Mouse (Mus musculus): ENCODE results near the gene Kdf1.
"Not testable (repeated sequence)": the region's sequence is repeated elsewhere in the genome, so short reads cannot be mapped to it uniquely, and the experiment has no call there.

Kdf1 gene

GRCm38 (mm10) chr4:133495711-133496110, 23.1 kb upstream of the Kdf1 start:
- no peak for ATAC-seq (ENCODE audit: insufficient number of reproducible peaks, low FRiP score, low TSS enrichment)

GRCm38 (mm10) chr4:133496738-133497445, 21.9 kb upstream of the Kdf1 start:
- ATAC-seq (ENCODE audit: insufficient number of reproducible peaks, low FRiP score, low TSS enrichment) = peak; percentile 4; the same call in 1 of the 2 replicates

GRCm38 (mm10) chr4:133497461-133498159, 21.2 kb upstream of the Kdf1 start:
- peak; percentile 8; the same call in 1 of the 2 replicates for ATAC-seq (ENCODE audit: insufficient number of reproducible peaks, low FRiP score, low TSS enrichment)

GRCm38 (mm10) chr4:133498160-133498724, 20.5 kb upstream of the Kdf1 start, which contains the start of gene Trnp1:
TSS of gene Trnp1 (minus strand) at chr4:133498550.
- peak; percentile 81 for ATAC-seq (ENCODE audit: insufficient number of reproducible peaks, low FRiP score, low TSS enrichment)

- ATAC-seq (ENCODE audit: insufficient number of reproducible peaks, low FRiP score, low TSS enrichment) = no peak
Measured at GRCm38 (mm10) chr4:133501514-133501913, 17.2 kb upstream of the Kdf1 start.

GRCm38 (mm10) chr4:133504300-133504699, 14.5 kb upstream of the Kdf1 start:
- no peak for ATAC-seq (ENCODE audit: insufficient number of reproducible peaks, low FRiP score, low TSS enrichment)

- no peak for ATAC-seq (ENCODE audit: insufficient number of reproducible peaks, low FRiP score, low TSS enrichment)
Measured at GRCm38 (mm10) chr4:133504755-133505485, 13.8 kb upstream of the Kdf1 start.

- ATAC-seq (ENCODE audit: insufficient number of reproducible peaks, low FRiP score, low TSS enrichment) = no peak
Measured at GRCm38 (mm10) chr4:133506573-133506972, 12.2 kb upstream of the Kdf1 start.

- peak; percentile 71 for ATAC-seq (ENCODE audit: insufficient number of reproducible peaks, low FRiP score, low TSS enrichment)
Measured at GRCm38 (mm10) chr4:133508990-133509389, 9.8 kb upstream of the Kdf1 start.

- ATAC-seq (ENCODE audit: insufficient number of reproducible peaks, low FRiP score, low TSS enrichment) = no peak
Measured at GRCm38 (mm10) chr4:133511050-133511449, 7.7 kb upstream of the Kdf1 start.

- not testable (repeated sequence) for ATAC-seq (ENCODE audit: insufficient number of reproducible peaks, low FRiP score, low TSS enrichment)
Measured at GRCm38 (mm10) chr4:133512511-133512910, 6.3 kb upstream of the Kdf1 start.

GRCm38 (mm10) chr4:133512972-133513371, 5.8 kb upstream of the Kdf1 start:
- ATAC-seq (ENCODE audit: insufficient number of reproducible peaks, low FRiP score, low TSS enrichment) = peak; percentile 69; the same call in 1 of the 2 replicates

GRCm38 (mm10) chr4:133519369-133519665, 554 bp downstream of the Kdf1 start:
- ATAC-seq (ENCODE audit: insufficient number of reproducible peaks, low FRiP score, low TSS enrichment) = no peak

GRCm38 (mm10) chr4:133521502-133521901, 2.7 kb downstream of the Kdf1 start:
- no peak for ATAC-seq (ENCODE audit: insufficient number of reproducible peaks, low FRiP score, low TSS enrichment)

- ATAC-seq (ENCODE audit: insufficient number of reproducible peaks, low FRiP score, low TSS enrichment) = no peak
Measured at GRCm38 (mm10) chr4:133527788-133528187, 9.0 kb downstream of the Kdf1 start.

GRCm38 (mm10) chr4:133532777-133533176, 14.0 kb downstream of the Kdf1 start:
- ATAC-seq (ENCODE audit: insufficient number of reproducible peaks, low FRiP score, low TSS enrichment) = no peak

GRCm38 (mm10) chr4:133536081-133536480, 17.3 kb downstream of the Kdf1 start:
- ATAC-seq (ENCODE audit: insufficient number of reproducible peaks, low FRiP score, low TSS enrichment) = no peak

- no peak for ATAC-seq (ENCODE audit: insufficient number of reproducible peaks, low FRiP score, low TSS enrichment)
Measured at GRCm38 (mm10) chr4:133536652-133537051, 17.9 kb downstream of the Kdf1 start.

- ATAC-seq (ENCODE audit: insufficient number of reproducible peaks, low FRiP score, low TSS enrichment) = peak; percentile 99
Measured at GRCm38 (mm10) chr4:133545272-133546231, 26.8 kb downstream of the Kdf1 start, which contains the start of gene Nudc. TSS of gene Nudc (minus strand) at chr4:133545996.

GRCm38 (mm10) chr4:133552029-133552428, 33.3 kb downstream of the Kdf1 start:
- ATAC-seq (ENCODE audit: insufficient number of reproducible peaks, low FRiP score, low TSS enrichment) = no peak

Measured in cerebellum, adult (tissue).